ENCODE assay signal across 8 mouse cellular contexts in the genomic region with DNA sequence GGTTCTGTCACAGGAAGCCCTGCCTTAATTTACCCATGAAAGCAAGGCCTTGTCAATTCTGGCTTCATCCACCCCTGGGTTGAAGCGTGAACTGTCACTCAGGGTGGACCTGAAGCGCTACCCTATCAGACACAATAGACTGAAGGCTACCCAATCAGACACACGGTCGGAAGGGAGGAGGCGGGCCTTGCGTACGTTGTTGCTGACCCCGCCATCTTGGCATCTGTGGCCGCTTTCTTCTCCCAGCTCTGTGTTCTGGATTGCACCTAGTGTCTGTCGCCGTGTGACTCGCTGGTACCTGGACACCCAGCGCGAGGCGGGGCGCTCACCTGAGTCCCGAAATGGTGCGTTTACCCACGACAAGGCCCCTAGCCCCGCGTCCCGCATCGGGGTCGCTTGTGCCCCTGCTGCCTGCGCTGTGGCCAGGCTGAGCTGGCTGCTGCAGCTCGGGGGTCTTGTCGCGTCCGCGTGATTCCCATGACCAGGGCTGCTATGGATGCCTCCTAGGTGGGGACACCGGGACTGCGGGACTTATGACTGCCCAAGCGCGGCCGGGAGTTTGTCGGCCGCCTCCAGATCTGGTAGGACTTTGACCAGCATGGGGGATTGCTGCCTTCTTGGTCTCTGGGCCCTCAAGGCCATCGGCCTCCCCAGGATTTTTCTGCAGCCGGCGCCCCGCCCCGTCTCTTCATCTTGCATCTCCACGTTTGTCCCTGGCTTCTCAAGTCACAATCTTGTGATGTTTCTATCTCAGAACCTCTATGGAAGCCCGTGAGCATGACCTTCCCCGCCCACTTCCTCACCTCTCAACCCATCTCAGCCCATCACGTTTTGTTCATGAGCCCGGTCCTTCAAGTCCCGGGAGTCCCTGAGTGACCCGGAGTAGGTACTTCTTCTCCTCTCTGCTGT. TPM values are rescaled to one million over a fixed set of nuclear protein-coding genes. Genes with fewer than 3 reads are reported as not detected.
DNase-seq lines count a peak whose midpoint lies in the region; ATAC-seq lines count a peak whose summit lies in the region.

Zfp157 (plus strand) TSS at position 183 of the 909 bp plus-strand sequence.

- peak; percentile 91 for DNase-seq in MEL-GATA-1-ER (ENCODE audit: extremely low read depth, low read depth)
- DNase-seq in cerebellum, adult 8-10 months = peak; percentile 90
- peak; percentile 93 for DNase-seq in forelimb bud, embryonic 11.5 days (ENCODE audit: low read depth, low spot score)
- peak; percentile 82 for DNase-seq in layer of hippocampus, adult 9-10 months (ENCODE audit: low spot score)
- peak; percentile 71 for DNase-seq in ovary, postnatal 10 days (ENCODE audit: low spot score)
- DNase-seq in thymus, postnatal 10 days (ENCODE audit: low spot score in 2 of 2) = peak; percentile 82 to 87

- WGBS in lung, embryonic 16.5 days = under 1% methylated on average over 49 of the region's 49 CpGs

- H3K36me3 ChIP-seq in lung, embryonic 16.5 days (ENCODE audit: control insufficient read depth, insufficient read depth, low read length) = peaks cover 15% of the 10 kb centered on the region

- H3K9me3 ChIP-seq in lung, embryonic 16.5 days (ENCODE audit: control insufficient read depth, low read length) = no peaks in the 10 kb centered on the region

- no peaks in the 10 kb centered on the region for H3K27me3 ChIP-seq in lung, embryonic 16.5 days (ENCODE audit: control insufficient read depth, insufficient read depth, low read depth, low read length)

- H3K4me3 ChIP-seq in lung, embryonic 16.5 days (ENCODE audit: low read length) = peak within 1 kb of the TSS; percentile 99

- H3K27ac ChIP-seq in lung, embryonic 16.5 days (ENCODE audit: low read length) = peak within 1 kb of the TSS; percentile 79

- ATAC-seq in hematopoietic stem cell, adult 5-6 weeks (replicated peaks in 1 of 2; ENCODE audit: insufficient read depth in 1 of 2, low FRiP score in 2 of 2, low TSS enrichment in 1 of 2, low read depth in 1 of 2, poor library complexity in 2 of 2, severe bottlenecking in 2 of 2) = peak; percentile 100
- ATAC-seq in lung, embryonic 16.5 days (ENCODE audit: low read depth) = peak; percentile 100

- H3K4me2 ChIP-seq in lung, embryonic 16.5 days (ENCODE audit: low read depth, low read length) = peak within 1 kb of the TSS; percentile 83

- H3K4me1 ChIP-seq in lung, embryonic 16.5 days (replicated peaks; ENCODE audit: control insufficient read depth, insufficient read depth, low read length) = peaks cover 13% of the 10 kb centered on the region

- peak within 1 kb of the TSS; percentile 99 for H3K9ac ChIP-seq in lung, embryonic 16.5 days (ENCODE audit: low read length)

RNA-seq across cellular contexts. Expression of gene Zfp157, which starts in this region (rescaled TPM):
- total RNA-seq in hematopoietic stem cell, adult 5-6 weeks (2017) = 14.4 and 27.5 TPM in 2 replicates
- 32.3 and 32.9 TPM in 2 replicates for polyA plus RNA-seq in lung, embryonic 16.5 days (2015; fragmentation: Nextera tagmentation; extraction: Ambion mirVana)

Comparison
In these comparisons a context has a peak if more than half of its experiments do, and no peak if none do; other contexts are left out.
1. Peak in every context shown above with its lines: DNase-seq, ATAC-seq, H3K4me3 ChIP-seq and H3K27ac ChIP-seq.